7 mouse cellular contexts compared by ENCODE assay signal in genomic region chr16:55966212-55966871, GRCm38 (mm10). TPM values are rescaled to one million over a fixed set of nuclear protein-coding genes. Genes with fewer than 3 reads are reported as not detected.
DNase-seq lines count a peak whose midpoint lies in the region; ATAC-seq and TF ChIP-seq lines count a peak whose summit lies in the region.

Gene Rpl24, plus strand, starts transcription at chr16:55966275.

- ATAC-seq in embryonic facial prominence, embryonic 12.5 days (ENCODE audit: insufficient number of reproducible peaks, insufficient read depth, low FRiP score, low TSS enrichment), result peak; percentile 90
- ATAC-seq in limb, embryonic 12.5 days (ENCODE audit: insufficient number of reproducible peaks, insufficient read depth, low FRiP score, low TSS enrichment, low read depth), result peak; percentile 92
- peak; percentile 96 for ATAC-seq in midbrain, embryonic 15.5 days (replicated peaks)

- H3K4me3 ChIP-seq in embryonic facial prominence, embryonic 12.5 days, result peak within 1 kb of the TSS; percentile 84
- H3K4me3 ChIP-seq in kidney, adult 2 months (ENCODE audit: insufficient read depth, low read depth, low read length), result peak within 1 kb of the TSS; percentile 99
- H3K4me3 ChIP-seq in limb, embryonic 12.5 days (replicated peaks), result peak within 1 kb of the TSS; percentile 75
- peak within 1 kb of the TSS; percentile 86 for H3K4me3 ChIP-seq in midbrain, embryonic 15.5 days
- H3K4me3 ChIP-seq in spleen, adult 2 months (ENCODE audit: extremely low read depth, insufficient read depth, insufficient read length), result peak within 1 kb of the TSS; percentile 99

- H3K27ac ChIP-seq in embryonic facial prominence, embryonic 12.5 days, result peak within 1 kb of the TSS; percentile 90
- peak within 1 kb of the TSS; percentile 93 for H3K27ac ChIP-seq in kidney, adult 2 months (ENCODE audit: insufficient read depth, low read depth, low read length)
- peak within 1 kb of the TSS; percentile 91 for H3K27ac ChIP-seq in limb, embryonic 12.5 days
- peak within 1 kb of the TSS; percentile 84 for H3K27ac ChIP-seq in midbrain, embryonic 15.5 days
- H3K27ac ChIP-seq in spleen, adult 2 months (ENCODE audit: insufficient read depth, low read length), result peak within 1 kb of the TSS; percentile 88

- TF ChIP-seq POLR2A in kidney, adult 2 months (IDR thresholded peaks at IDR 0.05; ENCODE audit: low read depth, low read length), result no peak
- TF ChIP-seq POLR2A in spleen, adult 2 months (IDR thresholded peaks at IDR 0.05; ENCODE audit: low read depth, low read length), result peak; percentile 14; the same call in 1 of the 2 replicates

- H3K36me3 ChIP-seq in embryonic facial prominence, embryonic 12.5 days, result peaks cover 28% of the 10 kb centered on the region
- H3K36me3 ChIP-seq in kidney, adult 2 months (ENCODE audit: control insufficient read depth, insufficient read depth, low read length), result peaks cover 6% of the 10 kb centered on the region
- H3K36me3 ChIP-seq in limb, embryonic 12.5 days, result peaks cover 35% of the 10 kb centered on the region
- H3K36me3 ChIP-seq in midbrain, embryonic 15.5 days (replicated peaks), result peaks cover 18% of the 10 kb centered on the region
- H3K36me3 ChIP-seq in spleen, adult 2 months (ENCODE audit: control insufficient read depth, insufficient read depth, low read length), result peaks cover 15% of the 10 kb centered on the region

- WGBS in embryonic facial prominence, embryonic 12.5 days, result under 1% methylated on average over 42 of the region's 42 CpGs
- WGBS in kidney, adult 2 months, result under 1% methylated on average over 42 of the region's 42 CpGs
- WGBS in limb, embryonic 12.5 days, result under 1% methylated on average over 42 of the region's 42 CpGs
- under 1% methylated on average over 42 of the region's 42 CpGs for WGBS in midbrain, embryonic 15.5 days
- under 1% methylated on average over 42 of the region's 42 CpGs for WGBS in spleen, adult 2 months

- no peak for TF ChIP-seq CTCF in kidney, adult 2 months (conservative IDR thresholded peaks at IDR 0.05; ENCODE audit: insufficient read depth, insufficient read length, low read depth, low read length)
- TF ChIP-seq CTCF in spleen, adult 2 months (IDR thresholded peaks at IDR 0.05; ENCODE audit: extremely low read depth, insufficient read depth, insufficient read length, insufficient replicate concordance), result no peak

- peak within 1 kb of the TSS; percentile 98 for H3K4me2 ChIP-seq in embryonic facial prominence, embryonic 12.5 days (replicated peaks)
- peak within 1 kb of the TSS; percentile 89 for H3K4me2 ChIP-seq in limb, embryonic 12.5 days
- H3K4me2 ChIP-seq in midbrain, embryonic 15.5 days, result peak within 1 kb of the TSS; percentile 84

- peak; percentile 93 for DNase-seq in adrenal gland, postnatal 25 days
- peak; percentile 96 to 98 for DNase-seq in heart, adult 18-20 months
- peak; percentile 97 for DNase-seq in kidney, adult 2 months
- DNase-seq in spleen, adult 2 months (ENCODE audit: low read depth in 1 of 2, low spot score in 2 of 2), result peak; percentile 85 to 93

- no peaks in the 10 kb centered on the region for H3K9me3 ChIP-seq in embryonic facial prominence, embryonic 12.5 days
- no peaks in the 10 kb centered on the region for H3K9me3 ChIP-seq in limb, embryonic 12.5 days
- no peaks in the 10 kb centered on the region for H3K9me3 ChIP-seq in midbrain, embryonic 15.5 days

- H3K4me1 ChIP-seq in embryonic facial prominence, embryonic 12.5 days, result peaks cover 10% of the 10 kb centered on the region
- peaks cover 5% of the 10 kb centered on the region; the same call in 1 of the 2 replicates for H3K4me1 ChIP-seq in kidney, adult 2 months (ENCODE audit: control insufficient read depth, insufficient read depth, low read length)
- peaks cover 11% of the 10 kb centered on the region for H3K4me1 ChIP-seq in limb, embryonic 12.5 days (replicated peaks)
- H3K4me1 ChIP-seq in midbrain, embryonic 15.5 days, result peaks cover 26% of the 10 kb centered on the region
- H3K4me1 ChIP-seq in spleen, adult 2 months (ENCODE audit: control insufficient read depth, insufficient read depth, insufficient read length), result no peaks in the 10 kb centered on the region

- H3K9ac ChIP-seq in embryonic facial prominence, embryonic 12.5 days, result peak within 1 kb of the TSS; percentile 88
- H3K9ac ChIP-seq in limb, embryonic 12.5 days (replicated peaks), result peak within 1 kb of the TSS; percentile 89
- H3K9ac ChIP-seq in midbrain, embryonic 15.5 days, result peak within 1 kb of the TSS; percentile 92

- H3K27me3 ChIP-seq in embryonic facial prominence, embryonic 12.5 days, result no peaks in the 10 kb centered on the region
- H3K27me3 ChIP-seq in kidney, adult 2 months (replicated peaks; ENCODE audit: control insufficient read depth, insufficient read depth, low read length), result no peaks in the 10 kb centered on the region
- no peaks in the 10 kb centered on the region for H3K27me3 ChIP-seq in limb, embryonic 12.5 days
- H3K27me3 ChIP-seq in midbrain, embryonic 15.5 days (replicated peaks), result no peaks in the 10 kb centered on the region
- H3K27me3 ChIP-seq in spleen, adult 2 months (ENCODE audit: control insufficient read depth, insufficient read depth, low read length), result no peaks in the 10 kb centered on the region

RNA-seq across cellular contexts. Expression of gene Rpl24, which starts in this region (rescaled TPM):
- total RNA-seq in adrenal gland, postnatal 25 days (2021), result 738 and 757 TPM in 2 replicates
- 795 and 800 TPM in 2 replicates for polyA plus RNA-seq in embryonic facial prominence, embryonic 12.5 days (2016; fragmentation: Nextera tagmentation; extraction: Ambion mirVana)
- total RNA-seq in heart, adult 18-20 months (2021), result 100 to 1,000 TPM; 538 to 568 TPM
- 175 and 226 TPM in 2 replicates for polyA plus RNA-seq in kidney, adult 2 months (2012; rRNA removed)
- 856 and 860 TPM in 2 replicates for polyA plus RNA-seq in limb, embryonic 12.5 days (2016; fragmentation: Nextera tagmentation; extraction: Ambion mirVana)
- 415 and 447 TPM in 2 replicates for polyA plus RNA-seq in midbrain, embryonic 15.5 days (2015; fragmentation: Nextera tagmentation; extraction: Ambion mirVana)
- polyA plus RNA-seq in spleen, adult 2 months (2012; rRNA removed), result 76.2 and 82.6 TPM in 2 replicates

Comparison
In these comparisons a context has a peak if more than half of its experiments do, and no peak if none do; other contexts are left out.
1. Peak in every context shown above with its lines: DNase-seq, ATAC-seq, H3K4me3 ChIP-seq and H3K27ac ChIP-seq.